Mouse (Mus musculus): ENCODE measurements around the gene Exoc4. TPM values are rescaled to one million over a fixed set of nuclear protein-coding genes. Genes with fewer than 3 reads are reported as not detected.
A peak's percentile ranks its signal among the peaks of the same experiment; 100 is the strongest.

Gene Exoc4
- polyA plus RNA-seq, 1 experiment from 2014 or later = 36.1 TPM

- 85% methylated on average over 4 of the region's 4 CpGs for WGBS (ENCODE audit: insufficient replicate concordance)
- H3K36me3 ChIP-seq (ENCODE audit: control insufficient read depth, insufficient read depth, low read length) = no peaks in the 10 kb centered on the region; the same call in 1 of the 2 replicates
- H3K4me2 ChIP-seq = no peak overlapping the region
- H3K27me3 ChIP-seq (ENCODE audit: control insufficient read depth, insufficient read depth, low read length) = no peaks in the 10 kb centered on the region
- H3K9me3 ChIP-seq (replicated peaks; ENCODE audit: control insufficient read depth, low read length) = no peaks in the 10 kb centered on the region
- no peaks in the 10 kb centered on the region for H3K4me1 ChIP-seq (ENCODE audit: control insufficient read depth, insufficient read depth, low read length)
- ATAC-seq (replicated peaks; ENCODE audit: insufficient number of reproducible peaks, low FRiP score, low TSS enrichment) = no peak
- no peak overlapping the region for H3K27ac ChIP-seq (ENCODE audit: low read depth, low read length)
- H3K4me3 ChIP-seq (ENCODE audit: low read depth, low read length) = no peak overlapping the region
- no peak overlapping the region for H3K9ac ChIP-seq (ENCODE audit: low read depth, low read length)
Observed at GRCm38 (mm10) chr6:33924888-33925287, 676.0 kb downstream of the Exoc4 start.

DNA sequence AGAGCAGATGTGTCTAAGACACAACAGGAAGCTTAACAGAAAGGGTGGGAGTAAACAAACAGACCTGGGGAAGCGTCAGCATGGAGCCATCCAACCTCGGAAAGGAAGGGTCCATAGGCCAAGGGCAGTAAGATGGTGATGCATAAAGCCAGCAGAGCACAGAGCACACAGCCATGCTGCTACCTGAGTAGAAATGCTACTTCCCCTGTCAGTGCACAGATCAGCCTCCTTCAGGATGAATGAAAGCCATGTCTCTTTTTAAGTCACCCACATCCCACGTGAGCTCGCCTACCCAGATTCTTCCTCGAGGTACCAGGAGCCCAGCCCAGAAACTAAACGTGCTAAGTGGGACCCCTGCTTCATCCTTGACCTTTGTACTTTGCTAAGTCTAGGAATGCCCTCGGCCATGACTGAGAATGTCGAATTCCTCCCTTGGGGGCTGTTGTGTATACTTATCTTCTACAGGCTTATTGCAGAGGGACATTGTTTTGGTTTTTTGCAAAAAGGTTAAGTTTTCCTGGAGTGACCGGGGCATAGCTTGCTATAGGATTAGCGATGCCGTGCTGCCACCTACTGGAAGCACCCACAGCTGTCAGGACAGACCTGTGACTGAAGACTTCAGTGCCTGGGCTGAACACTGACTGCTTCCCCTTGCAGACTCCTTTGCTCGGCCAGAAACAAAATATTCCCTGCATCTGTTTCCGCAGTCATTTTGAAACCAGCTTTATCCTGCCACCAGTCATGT is 680.6 kb downstream of the Exoc4 start:
- 25% methylated on average over 13 of the region's 13 CpGs for WGBS (ENCODE audit: insufficient replicate concordance)
- Histone ChIP-seq H3K9ac (ENCODE audit: low read depth, low read length) (no peak overlapping the region), H3K4me3 (ENCODE audit: low read depth, low read length) (no peak overlapping the region), H3K4me1 (ENCODE audit: control insufficient read depth, insufficient read depth, low read length) (no peaks in the 10 kb centered on the region), H3K27ac (ENCODE audit: low read depth, low read length) (no peak overlapping the region), H3K36me3 (ENCODE audit: control insufficient read depth, insufficient read depth, low read length) (no peaks in the 10 kb centered on the region), H3K4me2 (peak overlapping the region; percentile 14; the same call in 1 of the 2 replicates), H3K9me3 (replicated peaks; ENCODE audit: control insufficient read depth, low read length) (no peaks in the 10 kb centered on the region), H3K27me3 (ENCODE audit: control insufficient read depth, insufficient read depth, low read length) (no peaks in the 10 kb centered on the region)
- ATAC-seq (replicated peaks; ENCODE audit: insufficient number of reproducible peaks, low FRiP score, low TSS enrichment) = 0 out of 2 replicates have a peak, but pooled peaks have one; percentile 42

- H3K36me3 ChIP-seq (ENCODE audit: control insufficient read depth, insufficient read depth, low read length) = no peaks in the 10 kb centered on the region
- no peaks in the 10 kb centered on the region for H3K4me1 ChIP-seq (ENCODE audit: control insufficient read depth, insufficient read depth, low read length)
- H3K9ac ChIP-seq (ENCODE audit: low read depth, low read length) = no peak overlapping the region
- H3K4me3 ChIP-seq (ENCODE audit: low read depth, low read length) = no peak overlapping the region
- H3K4me2 ChIP-seq = no peak overlapping the region
- no peak for ATAC-seq (replicated peaks; ENCODE audit: insufficient number of reproducible peaks, low FRiP score, low TSS enrichment)
- 73% methylated on average over 8 of the region's 8 CpGs for WGBS (ENCODE audit: insufficient replicate concordance)
- H3K27me3 ChIP-seq (ENCODE audit: control insufficient read depth, insufficient read depth, low read length) = no peaks in the 10 kb centered on the region
- H3K27ac ChIP-seq (ENCODE audit: low read depth, low read length) = no peak overlapping the region
- no peaks in the 10 kb centered on the region for H3K9me3 ChIP-seq (replicated peaks; ENCODE audit: control insufficient read depth, low read length)
Observed at GRCm38 (mm10) chr6:33930087-33930945, 681.4 kb downstream of the Exoc4 start.

GRCm38 (mm10) chr6:33937906-33938305 is 689.0 kb downstream of the Exoc4 start:
- Histone ChIP-seq H3K27me3 (ENCODE audit: control insufficient read depth, insufficient read depth, low read length) (no peaks in the 10 kb centered on the region), H3K9me3 (replicated peaks; ENCODE audit: control insufficient read depth, low read length) (no peaks in the 10 kb centered on the region), H3K9ac (ENCODE audit: low read depth, low read length) (no peak overlapping the region), H3K4me2 (no peak overlapping the region), H3K4me1 (ENCODE audit: control insufficient read depth, insufficient read depth, low read length) (peaks cover 10% of the 10 kb centered on the region), H3K36me3 (ENCODE audit: control insufficient read depth, insufficient read depth, low read length) (no peaks in the 10 kb centered on the region), H3K4me3 (ENCODE audit: low read depth, low read length) (no peak overlapping the region), H3K27ac (ENCODE audit: low read depth, low read length) (no peak overlapping the region)
- 83% methylated on average over 4 of the region's 4 CpGs for WGBS (ENCODE audit: insufficient replicate concordance)
- ATAC-seq (replicated peaks; ENCODE audit: insufficient number of reproducible peaks, low FRiP score, low TSS enrichment) = no peak

GRCm38 (mm10) chr6:33939169-33939568 is 690.3 kb downstream of the Exoc4 start:
- peaks cover 10% of the 10 kb centered on the region for H3K4me1 ChIP-seq (ENCODE audit: control insufficient read depth, insufficient read depth, low read length)
- no peak overlapping the region for H3K9ac ChIP-seq (ENCODE audit: low read depth, low read length)
- no peak overlapping the region for H3K4me3 ChIP-seq (ENCODE audit: low read depth, low read length)
- H3K27me3 ChIP-seq (ENCODE audit: control insufficient read depth, insufficient read depth, low read length) = no peaks in the 10 kb centered on the region
- WGBS (ENCODE audit: insufficient replicate concordance) = 31% methylated on average over 5 of the region's 5 CpGs
- no peak overlapping the region for H3K4me2 ChIP-seq
- ATAC-seq (replicated peaks; ENCODE audit: insufficient number of reproducible peaks, low FRiP score, low TSS enrichment) = no peak
- H3K9me3 ChIP-seq (replicated peaks; ENCODE audit: control insufficient read depth, low read length) = no peaks in the 10 kb centered on the region
- H3K27ac ChIP-seq (ENCODE audit: low read depth, low read length) = no peak overlapping the region
- no peaks in the 10 kb centered on the region for H3K36me3 ChIP-seq (ENCODE audit: control insufficient read depth, insufficient read depth, low read length)

DNA sequence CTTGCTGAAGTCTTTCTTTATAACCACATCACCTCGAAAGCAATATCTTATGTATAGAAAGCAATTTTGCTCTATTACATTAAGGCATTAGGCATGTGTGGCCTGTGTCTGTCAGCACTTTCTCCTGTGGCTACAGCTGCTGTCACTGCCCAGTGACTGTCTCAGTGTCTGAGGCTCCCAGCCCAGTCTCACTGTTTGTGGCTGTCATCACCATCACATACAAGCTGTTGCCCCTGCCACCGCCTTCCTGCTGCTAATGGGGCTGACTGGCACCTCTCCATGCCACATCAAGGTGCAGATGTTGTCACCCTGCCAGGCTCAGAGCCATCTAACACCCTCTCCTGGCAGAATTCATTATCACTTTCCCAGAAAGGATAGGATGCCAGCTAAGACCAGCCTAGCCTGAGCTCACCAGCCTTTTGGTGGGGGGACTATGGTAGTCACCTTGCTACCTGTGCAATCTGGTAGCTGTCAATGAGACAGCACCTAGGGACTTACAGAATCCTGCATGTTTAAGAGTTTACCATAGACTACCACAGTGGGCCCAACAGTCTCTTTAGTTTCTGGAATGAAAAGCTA is 698.1 kb downstream of the Exoc4 start:
- H3K4me3 ChIP-seq (ENCODE audit: low read depth, low read length) = no peak overlapping the region
- H3K36me3 ChIP-seq (ENCODE audit: control insufficient read depth, insufficient read depth, low read length) = no peaks in the 10 kb centered on the region
- no peak overlapping the region for H3K9ac ChIP-seq (ENCODE audit: low read depth, low read length)
- 24% methylated on average over 2 of the region's 2 CpGs for WGBS (ENCODE audit: insufficient replicate concordance)
- H3K4me1 ChIP-seq (ENCODE audit: control insufficient read depth, insufficient read depth, low read length) = peaks cover 14% of the 10 kb centered on the region
- H3K9me3 ChIP-seq (replicated peaks; ENCODE audit: control insufficient read depth, low read length) = no peaks in the 10 kb centered on the region
- H3K27me3 ChIP-seq (ENCODE audit: control insufficient read depth, insufficient read depth, low read length) = no peaks in the 10 kb centered on the region
- H3K4me2 ChIP-seq = no peak overlapping the region
- peak overlapping the region; percentile 24 for H3K27ac ChIP-seq (ENCODE audit: low read depth, low read length)
- ATAC-seq (replicated peaks; ENCODE audit: insufficient number of reproducible peaks, low FRiP score, low TSS enrichment) = no peak

- no peak overlapping the region for H3K4me2 ChIP-seq
- no peaks in the 10 kb centered on the region for H3K36me3 ChIP-seq (ENCODE audit: control insufficient read depth, insufficient read depth, low read length)
- no peak overlapping the region for H3K9ac ChIP-seq (ENCODE audit: low read depth, low read length)
- no peaks in the 10 kb centered on the region for H3K27me3 ChIP-seq (ENCODE audit: control insufficient read depth, insufficient read depth, low read length)
- 85% methylated on average over 2 of the region's 2 CpGs for WGBS (ENCODE audit: insufficient replicate concordance)
- no peak overlapping the region for H3K4me3 ChIP-seq (ENCODE audit: low read depth, low read length)
- H3K4me1 ChIP-seq (ENCODE audit: control insufficient read depth, insufficient read depth, low read length) = peaks cover 14% of the 10 kb centered on the region
- H3K27ac ChIP-seq (ENCODE audit: low read depth, low read length) = no peak overlapping the region
- no peak for ATAC-seq (replicated peaks; ENCODE audit: insufficient number of reproducible peaks, low FRiP score, low TSS enrichment)
- no peaks in the 10 kb centered on the region for H3K9me3 ChIP-seq (replicated peaks; ENCODE audit: control insufficient read depth, low read length)
Observed at GRCm38 (mm10) chr6:33950113-33950512, 701.2 kb downstream of the Exoc4 start.

DNA sequence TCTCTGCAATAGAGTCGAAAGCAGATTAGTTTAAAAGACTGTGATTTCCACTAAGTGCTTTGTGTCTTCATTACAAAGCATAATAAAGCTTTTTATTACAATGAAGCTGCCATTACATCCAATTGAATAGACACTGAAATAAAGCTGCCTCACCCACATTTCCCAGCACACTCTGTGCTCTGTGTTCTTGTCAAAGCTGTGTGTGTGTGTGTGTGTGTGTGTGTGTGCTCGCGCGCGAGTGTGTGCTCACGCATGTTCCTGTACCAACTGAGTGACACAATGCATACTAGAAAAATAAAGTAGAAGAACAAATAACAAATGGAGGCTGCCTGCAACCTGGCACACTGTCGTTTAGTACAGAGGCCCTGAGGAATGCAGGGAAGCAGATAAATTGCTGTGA is 706.6 kb downstream of the Exoc4 start:
- Histone ChIP-seq H3K27me3 (ENCODE audit: control insufficient read depth, insufficient read depth, low read length) (no peaks in the 10 kb centered on the region), H3K27ac (ENCODE audit: low read depth, low read length) (no peak overlapping the region), H3K4me3 (ENCODE audit: low read depth, low read length) (no peak overlapping the region), H3K4me1 (ENCODE audit: control insufficient read depth, insufficient read depth, low read length) (peaks cover 6% of the 10 kb centered on the region), H3K36me3 (ENCODE audit: control insufficient read depth, insufficient read depth, low read length) (no peaks in the 10 kb centered on the region), H3K9me3 (replicated peaks; ENCODE audit: control insufficient read depth, low read length) (no peaks in the 10 kb centered on the region), H3K4me2 (no peak overlapping the region), H3K9ac (ENCODE audit: low read depth, low read length) (no peak overlapping the region)
- no peak for ATAC-seq (replicated peaks; ENCODE audit: insufficient number of reproducible peaks, low FRiP score, low TSS enrichment)
- WGBS (ENCODE audit: insufficient replicate concordance) = 83% methylated on average over 7 of the region's 7 CpGs
